ENCODE assay signal across 17 mouse cellular contexts in genomic region chr15:75379867-75380266, GRCm38 (mm10).
DNase-seq lines count a peak whose midpoint lies in the region; ATAC-seq and TF ChIP-seq lines count a peak whose summit lies in the region.
"Had no signal": no experiment of that assay in that cellular context is flagged by ENCODE, and none has a peak within 500 bp of the region (broad histone marks: within the 10 kb centered on the region; RNA-seq: fewer than 3 reads in every experiment).

No protein-coding gene starts in this region.

- TF ChIP-seq CTCF in hindbrain, postnatal 0 days (IDR thresholded peaks at IDR 0.05; ENCODE audit: low read depth) = peak; percentile 14; the same call in 1 of the 2 replicates
- TF ChIP-seq CTCF in liver, embryonic 14.5 days (IDR thresholded peaks at IDR 0.05; ENCODE audit: low read depth) = peak; percentile 15; the same call in 1 of the 2 replicates
- peak; percentile 41 for TF ChIP-seq CTCF in Patski (IDR thresholded peaks at IDR 0.05)

- no peaks in the 10 kb centered on the region for H3K4me1 ChIP-seq in hindbrain, postnatal 0 days (ENCODE audit: insufficient read depth, low read length)
- H3K4me1 ChIP-seq in hindbrain, embryonic 16.5 days (ENCODE audit: control insufficient read depth, insufficient read depth, low read depth, low read length) = no peaks in the 10 kb centered on the region
- H3K4me1 ChIP-seq in liver, embryonic 14.5 days (replicated peaks; ENCODE audit: control insufficient read depth in 2 of 2, insufficient read depth in 2 of 2, low read length in 1 of 2) = no peaks in the 10 kb centered on the region
- no peaks in the 10 kb centered on the region for H3K4me1 ChIP-seq in liver, embryonic 12.5 days
- H3K4me1 ChIP-seq: embryonic facial prominence, embryonic 15.5 days; forebrain, embryonic 10.5 days; liver, embryonic 13.5 days had no signal

- H3K36me3 ChIP-seq in hindbrain, postnatal 0 days (ENCODE audit: insufficient read depth, low read length) = no peaks in the 10 kb centered on the region
- no peaks in the 10 kb centered on the region for H3K36me3 ChIP-seq in hindbrain, embryonic 16.5 days (ENCODE audit: control insufficient read depth, insufficient read depth, low read length)
- H3K36me3 ChIP-seq in liver, embryonic 14.5 days (replicated peaks; ENCODE audit: control insufficient read depth, insufficient read depth, low read depth) = no peaks in the 10 kb centered on the region
- no peaks in the 10 kb centered on the region for H3K36me3 ChIP-seq in liver, embryonic 12.5 days
- H3K36me3 ChIP-seq: embryonic facial prominence, embryonic 15.5 days; forebrain, embryonic 10.5 days; liver, embryonic 13.5 days had no signal

- POLR2A ChIA-PET in Patski (lab: Charles Lee) = no interaction called here

- no peak overlapping the region for H3K4me3 ChIP-seq in hindbrain, postnatal 0 days (ENCODE audit: low read length)
- H3K4me3 ChIP-seq in hindbrain, embryonic 16.5 days (ENCODE audit: low read length) = no peak overlapping the region
- H3K4me3 ChIP-seq in liver, embryonic 14.5 days (ENCODE audit: insufficient read depth in 1 of 2, low read depth in 2 of 2, low read length in 2 of 2) = no peak overlapping the region
- no peak overlapping the region for H3K4me3 ChIP-seq in liver, embryonic 12.5 days
- H3K4me3 ChIP-seq: embryonic facial prominence, embryonic 15.5 days; forebrain, embryonic 10.5 days; liver, embryonic 13.5 days had no signal

- H3K27me3 ChIP-seq in hindbrain, postnatal 0 days (ENCODE audit: insufficient read depth, low read length) = no peaks in the 10 kb centered on the region
- H3K27me3 ChIP-seq in hindbrain, embryonic 16.5 days (replicated peaks; ENCODE audit: control insufficient read depth, insufficient read depth, low read length) = no peaks in the 10 kb centered on the region
- H3K27me3 ChIP-seq in liver, embryonic 14.5 days (ENCODE audit: control insufficient read depth, insufficient read depth, low read length) = no peaks in the 10 kb centered on the region
- no peaks in the 10 kb centered on the region for H3K27me3 ChIP-seq in liver, embryonic 12.5 days (replicated peaks)
- no peaks in the 10 kb centered on the region for H3K27me3 ChIP-seq in Patski
- H3K27me3 ChIP-seq: embryonic facial prominence, embryonic 15.5 days; liver, embryonic 13.5 days had no signal

- no peak overlapping the region for H3K4me2 ChIP-seq in hindbrain, postnatal 0 days (ENCODE audit: low read depth, low read length)
- no peak overlapping the region for H3K4me2 ChIP-seq in hindbrain, embryonic 16.5 days (ENCODE audit: low read length)
- no peak overlapping the region for H3K4me2 ChIP-seq in liver, embryonic 14.5 days (ENCODE audit: low read depth)
- H3K4me2 ChIP-seq in liver, embryonic 12.5 days = no peak overlapping the region
- H3K4me2 ChIP-seq: embryonic facial prominence, embryonic 15.5 days; liver, embryonic 13.5 days; midbrain, embryonic 11.5 days had no signal

- no peak overlapping the region for H3K9ac ChIP-seq in hindbrain, postnatal 0 days (replicated peaks; ENCODE audit: low read length)
- H3K9ac ChIP-seq in hindbrain, embryonic 16.5 days (ENCODE audit: low read depth, low read length) = no peak overlapping the region
- H3K9ac ChIP-seq in liver, embryonic 14.5 days (replicated peaks) = no peak overlapping the region
- H3K9ac ChIP-seq in liver, embryonic 12.5 days = no peak overlapping the region
- H3K9ac ChIP-seq: embryonic facial prominence, embryonic 15.5 days; liver, embryonic 13.5 days had no signal

- no peak for TF ChIP-seq EP300 in liver, embryonic 14.5 days (IDR thresholded peaks at IDR 0.05; ENCODE audit: low read depth)

- no peak overlapping the region for H3K27ac ChIP-seq in hindbrain, postnatal 0 days
- H3K27ac ChIP-seq in hindbrain, embryonic 16.5 days (ENCODE audit: low read depth, low read length) = no peak overlapping the region
- no peak overlapping the region for H3K27ac ChIP-seq in liver, embryonic 14.5 days
- H3K27ac ChIP-seq in liver, embryonic 12.5 days = no peak overlapping the region
- H3K27ac ChIP-seq: embryonic facial prominence, embryonic 15.5 days; forebrain, embryonic 10.5 days; liver, embryonic 13.5 days; macrophage had no signal

- CTCF ChIA-PET in Patski (lab: Charles Lee) = no interaction called here

- 86% methylated on average over 1 of the region's 1 CpGs for WGBS in hindbrain, postnatal 0 days
- 81% methylated on average over 1 of the region's 1 CpGs for WGBS in hindbrain, embryonic 16.5 days
- WGBS in liver, embryonic 14.5 days (ENCODE audit: insufficient replicate concordance) = 30% methylated on average over 1 of the region's 1 CpGs
- 63% methylated on average over 1 of the region's 1 CpGs for WGBS in liver, embryonic 12.5 days (ENCODE audit: insufficient replicate concordance)

- in situ Hi-C loops in Patski (cut with MboI; ENCODE audit: low pct_unique_long_range_greater_than_20kb) = no loop called here

- no peak for DNase-seq in hindbrain, postnatal 0 days (ENCODE audit: low spot score)
- DNase-seq in liver, embryonic 14.5 days (ENCODE audit: low read depth in 3 of 3, low spot score in 3 of 3) = no peak
- DNase-seq in A20 (ENCODE audit: low read depth, low spot score) (peak; percentile 21), Patski (ENCODE audit: low read depth, low spot score) (no peak)
- no peak for DNase-seq in embryo, embryonic 9.5 days (ENCODE audit: extremely low spot score)
- DNase-seq in spleen, postnatal 36 days (ENCODE audit: low spot score in 2 of 2) = no peak
- DNase-seq: adrenal gland, adult 2 months; cerebellum, postnatal 10 days; gastrocnemius, postnatal 10 days; liver, embryonic 13.5 days; right cerebral cortex, postnatal 4 days had no signal

- H3K9me3 ChIP-seq in hindbrain, postnatal 0 days (ENCODE audit: low read length) = no peaks in the 10 kb centered on the region
- no peaks in the 10 kb centered on the region for H3K9me3 ChIP-seq in hindbrain, embryonic 16.5 days (ENCODE audit: control insufficient read depth, low read length)
- H3K9me3 ChIP-seq in liver, embryonic 14.5 days (ENCODE audit: control insufficient read depth, low read length) = no peaks in the 10 kb centered on the region
- H3K9me3 ChIP-seq in liver, embryonic 12.5 days (replicated peaks) = no peaks in the 10 kb centered on the region
- H3K9me3 ChIP-seq: embryonic facial prominence, embryonic 15.5 days; forebrain, embryonic 10.5 days; liver, embryonic 13.5 days had no signal

- no peak for ATAC-seq in hindbrain, postnatal 0 days
- no peak for ATAC-seq in hindbrain, embryonic 16.5 days
- ATAC-seq in liver, embryonic 14.5 days (ENCODE audit: insufficient read depth) = no peak
- ATAC-seq in liver, embryonic 12.5 days = no peak
- no peak for ATAC-seq in Patski
